Mouse (Mus musculus) urinary bladder, postnatal 25 days (tissue): ENCODE measurements around the gene Mad2l1bp.

Experiments
- DNase-seq: peaks from one replicate; pipeline ENCODE4 v3.0.0; 2022; ENCODE audit warnings: low spot score

Gene Mad2l1bp

DNA sequence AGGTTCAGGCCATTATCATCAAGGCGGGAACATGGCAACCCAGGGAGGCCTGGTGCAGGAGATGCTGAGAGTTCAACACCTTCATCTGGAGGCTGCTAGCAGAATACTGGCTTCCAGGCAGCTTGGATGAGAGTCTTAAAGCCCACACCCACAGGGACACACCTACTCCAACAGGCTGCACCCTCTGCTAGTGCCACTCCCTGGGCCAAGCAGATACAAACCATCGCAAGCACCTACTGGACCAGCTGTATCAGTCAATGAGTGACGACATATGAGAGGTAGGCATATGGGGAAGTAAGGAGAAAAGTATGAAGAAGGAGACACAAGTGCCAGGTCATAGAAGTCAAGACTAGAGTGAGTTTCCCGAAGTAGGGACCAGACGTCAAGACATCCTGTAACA lies 3.3 kb upstream of the Mad2l1bp start:
- DNase-seq, result no peak

DNA sequence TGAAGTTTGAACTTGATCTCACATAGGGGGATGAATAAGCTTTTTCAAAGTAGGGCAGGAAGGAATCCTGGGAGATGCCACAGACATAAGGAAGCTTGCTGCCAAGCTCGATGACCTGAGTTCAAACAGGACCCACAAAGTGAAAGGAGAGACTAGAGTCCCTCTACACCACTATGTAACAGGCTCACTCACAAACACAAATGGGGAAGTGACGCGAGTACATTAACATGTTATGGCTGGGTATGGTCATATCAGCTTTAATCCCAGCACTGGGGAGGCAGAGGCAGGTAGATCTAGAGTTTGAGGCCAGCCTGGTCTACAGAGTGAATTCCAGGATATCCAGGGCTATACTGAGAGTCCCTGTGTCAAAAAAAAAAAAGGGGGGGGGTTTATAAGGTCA lies 983 bp upstream of the Mad2l1bp start:
- no peak for DNase-seq

GRCm38 (mm10) chr17:46143578-46144423 lies 9.6 kb downstream of the Mad2l1bp start, which contains the start of gene Rsph9:
Gene Rsph9 (minus strand): TSS chr17:46144216.
- DNase-seq, result peak; percentile 75

GRCm38 (mm10) chr17:46139872-46140271 lies 13.5 kb downstream of the Mad2l1bp start:
- DNase-seq, result no peak

GRCm38 (mm10) chr17:46138563-46139236 lies 14.7 kb downstream of the Mad2l1bp start:
- DNase-seq, result no peak

DNA sequence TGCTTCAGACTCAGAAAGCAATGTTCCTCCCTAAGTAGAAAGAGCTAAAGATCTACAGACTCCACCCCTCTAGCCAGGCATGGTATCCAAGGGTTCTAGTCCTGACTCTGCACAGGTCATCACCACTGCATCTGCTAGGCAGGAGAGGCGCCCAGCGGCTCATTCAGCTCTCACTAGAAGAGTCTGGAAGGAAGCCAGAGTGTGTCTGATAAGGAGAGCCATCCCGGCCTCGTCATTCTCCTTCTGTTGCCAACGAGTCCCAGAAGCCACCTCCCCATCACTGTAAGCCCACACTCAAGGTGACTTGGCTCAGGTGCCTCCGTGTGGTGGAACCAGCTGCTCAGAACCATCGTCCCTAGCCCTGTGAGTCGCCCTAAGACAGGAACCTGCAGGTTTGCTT lies 20.5 kb downstream of the Mad2l1bp start:
- DNase-seq, result no peak

DNA sequence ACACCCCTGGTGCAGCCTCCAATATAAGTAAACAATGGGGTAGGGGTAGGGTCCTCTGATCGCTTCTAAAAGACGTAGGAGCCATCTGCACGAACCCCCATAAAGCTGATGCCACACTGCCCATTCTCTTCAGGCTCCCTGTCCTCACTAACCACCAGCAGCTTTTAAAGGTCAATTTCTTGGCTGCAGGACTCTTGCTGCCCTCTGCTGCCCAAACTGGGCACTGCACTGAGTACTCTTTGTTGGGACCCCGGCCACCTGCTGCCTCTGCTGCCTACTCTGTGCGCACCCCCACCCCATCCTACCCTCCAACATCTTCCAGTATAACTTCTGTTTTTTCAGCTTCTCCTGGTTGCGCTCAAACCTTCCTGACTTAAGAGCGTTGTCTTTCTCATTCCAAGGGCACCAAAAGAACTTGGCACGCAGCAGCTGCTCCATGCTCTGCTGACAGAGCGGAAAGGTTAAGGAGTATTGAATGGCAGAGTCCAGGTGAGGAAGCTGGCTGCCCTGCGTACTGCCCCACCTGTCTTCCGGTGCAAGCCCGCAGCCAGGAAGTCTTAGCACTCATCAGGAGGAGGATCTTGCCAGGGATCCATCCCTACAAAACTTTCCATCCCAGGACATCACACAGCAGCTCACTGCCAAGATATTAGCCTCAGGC lies 21.2 kb downstream of the Mad2l1bp start:
- DNase-seq, result peak; percentile 71

GRCm38 (mm10) chr17:46129741-46130498 lies 23.4 kb downstream of the Mad2l1bp start:
- peak; percentile 36 for DNase-seq

- no peak for DNase-seq
These were observed 25.4 kb downstream of the Mad2l1bp start for GRCm38 (mm10) chr17:46127814-46128493.

GRCm38 (mm10) chr17:46126608-46127007 lies 26.7 kb downstream of the Mad2l1bp start:
- no peak for DNase-seq

- DNase-seq, result no peak
These were observed 29.2 kb downstream of the Mad2l1bp start for GRCm38 (mm10) chr17:46123953-46124700.

GRCm38 (mm10) chr17:46123285-46123684 lies 30.1 kb downstream of the Mad2l1bp start:
- no peak for DNase-seq

DNA sequence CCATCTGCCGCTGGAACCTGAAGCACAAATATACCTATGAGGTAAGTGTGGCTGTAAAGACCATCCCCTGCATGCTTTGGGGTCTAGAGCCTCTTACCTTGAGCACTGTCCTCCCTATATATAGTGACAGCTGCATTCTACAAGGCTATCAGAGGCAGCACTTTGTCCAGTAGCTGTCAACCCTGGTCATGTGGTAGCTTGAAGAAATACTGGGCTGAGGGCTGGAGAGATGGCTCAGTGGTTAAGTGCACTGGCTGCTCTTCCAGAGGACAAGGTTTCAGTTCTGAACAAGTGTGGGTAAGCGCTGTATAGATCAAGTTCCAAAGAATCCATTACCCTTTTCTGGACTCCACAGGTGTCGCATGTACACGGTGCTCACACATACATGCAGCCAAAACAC lies 30.6 kb downstream of the Mad2l1bp start:
- DNase-seq, result no peak

DNA sequence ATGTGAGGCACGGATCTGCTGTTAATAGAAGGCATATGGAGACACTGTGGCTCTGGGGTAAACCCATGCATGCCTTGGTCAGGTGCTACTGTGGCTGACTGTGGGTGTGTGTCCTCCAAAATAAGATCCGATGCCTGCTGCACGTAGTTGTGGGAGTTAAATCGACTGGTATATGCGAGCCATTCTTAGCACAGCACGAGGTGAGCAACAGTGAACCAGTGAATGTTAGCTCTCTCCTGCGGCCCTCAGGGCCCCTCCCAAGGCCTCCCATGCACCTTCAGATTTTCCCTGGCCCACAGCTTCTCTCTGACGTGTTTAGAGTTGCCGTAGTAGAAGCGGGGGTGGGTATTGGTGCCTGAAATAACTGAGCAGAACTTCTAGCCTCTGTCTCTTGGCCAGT lies 33.7 kb downstream of the Mad2l1bp start:
- DNase-seq, result no peak

- no peak for DNase-seq
These were observed 34.9 kb downstream of the Mad2l1bp start for GRCm38 (mm10) chr17:46118423-46118850.

- DNase-seq, result no peak
These were observed 35.5 kb downstream of the Mad2l1bp start for GRCm38 (mm10) chr17:46117623-46118422.

GRCm38 (mm10) chr17:46116881-46117280 lies 36.5 kb downstream of the Mad2l1bp start:
- no peak for DNase-seq

GRCm38 (mm10) chr17:46116138-46116537 lies 37.2 kb downstream of the Mad2l1bp start:
- no peak for DNase-seq

- no peak for DNase-seq
These were observed 37.9 kb downstream of the Mad2l1bp start for GRCm38 (mm10) chr17:46115489-46115888.
